Mouse (Mus musculus) liver, embryonic 14.5 days (tissue): ENCODE results near the gene Vps37d. TPM values are rescaled to one million over a fixed set of nuclear protein-coding genes. Genes with fewer than 3 reads are reported as not detected.
A peak's percentile ranks its signal among the peaks of the same experiment; 100 is the strongest.

Experiments used
- ATAC-seq: fragments of 200-750 bp; cut with Nextera tagmentation; 2 replicates; pipeline ENCODE4 v1.8.0; 2017; ENCODE audit warnings: moderate number of reproducible peaks, mild to moderate bottlenecking, moderate library complexity; ENCODE audit not compliant: insufficient read depth
- DNase-seq, 3 experiments: peaks; one replicate each; pipeline ENCODE4 v3.0.0-alpha.2; 2012 to 2013; ENCODE audit warnings: low read depth in 3 of 3, low spot score in 3 of 3
- H3K27ac ChIP-seq: fragments of 300-500 bp; sonication (generic); 2 replicates; pipeline ENCODE4 v1.5.1; 2014; ENCODE audit warnings: moderate library complexity, mild to moderate bottlenecking, control low read depth, inconsistent platforms
- H3K27me3 ChIP-seq: fragments of 300-500 bp; sonication (generic); 2 replicates; pipeline ENCODE4 v1.6.1; 2014; ENCODE audit warnings: mild to moderate bottlenecking, low read length, moderate library complexity; ENCODE audit not compliant: control insufficient read depth, insufficient read depth
- H3K36me3 ChIP-seq: fragments of 300-500 bp; sonication (generic); replicated peaks from 2 replicates; pipeline ENCODE4 v1.6.1; 2014; ENCODE audit warnings: low read depth; ENCODE audit not compliant: control insufficient read depth, insufficient read depth
- H3K4me1 ChIP-seq, 2 experiments: fragments of 200-500 bp in 1 of 2; fragments of 300-500 bp in 1 of 2; sonication (generic) in 1 of 2; replicated peaks; 2 replicates each; pipeline ENCODE4 v1.6.1; 2012 to 2014; ENCODE audit warnings: antibody characterized with exemption in 1 of 2, inconsistent platforms in 1 of 2, low read length in 1 of 2; ENCODE audit not compliant: control insufficient read depth in 2 of 2, insufficient read depth in 2 of 2
- H3K4me2 ChIP-seq: fragments of 300-500 bp; sonication (generic); 2 replicates; pipeline ENCODE4 v1.6.1; 2014; ENCODE audit warnings: low read depth, mild to moderate bottlenecking, control low read depth, moderate library complexity
- H3K4me3 ChIP-seq, 2 experiments: fragments of 200-500 bp in 1 of 2; fragments of 300-500 bp in 1 of 2; sonication (generic) in 1 of 2; 2 replicates each; pipeline ENCODE4 v1.5.1; 2012 to 2014; ENCODE audit warnings: low read depth in 2 of 2, low read length in 2 of 2, mild to moderate bottlenecking in 2 of 2, control low read depth in 1 of 2, inconsistent platforms in 1 of 2, moderate library complexity in 1 of 2; ENCODE audit not compliant: insufficient read depth in 1 of 2
- H3K9ac ChIP-seq: fragments of 300-500 bp; sonication (generic); replicated peaks from 2 replicates; pipeline ENCODE4 v1.6.1; 2014; ENCODE audit warnings: mild to moderate bottlenecking, control low read depth, moderate library complexity
- H3K9me3 ChIP-seq: fragments of 300-500 bp; sonication (generic); 2 replicates; pipeline ENCODE4 v1.6.1; 2016; ENCODE audit warnings: low read length, mixed read lengths; ENCODE audit not compliant: control insufficient read depth
- CTCF ChIP-seq: IDR thresholded peaks from 2 replicates; pipeline ENCODE4 v1.5.1; 2016; ENCODE audit warnings: antibody characterized with exemption, low read depth, control low read depth
- EP300 ChIP-seq: IDR thresholded peaks from 2 replicates; pipeline ENCODE4 v1.6.1; 2016; ENCODE audit warnings: antibody characterized with exemption, low read depth
- WGBS: fragments of 180-500 bp; shearing (Covaris S2); extraction: QIAGEN DNeasy Blood & Tissue Kit; methylation state at CpG from one replicate; pipeline ENCODE4 v1.1.7; 2014; ENCODE audit not compliant: insufficient replicate concordance; 5-methylcytosine and 5-hydroxymethylcytosine counted together
- polyA plus RNA-seq, 2 experiments: library from polyadenylated mRNA; depleted of rRNA in 1 of 2; stranded (reverse) in 1 of 2; unstranded in 1 of 2; fragments of >200 nt; fragmentation: Nextera tagmentation in 1 of 2; extraction: Ambion mirVana in 1 of 2; gene quantifications; 2 replicates each; pipeline versions ENCODE4 v1.2.1 to v1.2.3; 2012 to 2014

Vps37d gene
- polyA plus RNA-seq, 2 experiments: 0.06 to 0.30 TPM

DNA sequence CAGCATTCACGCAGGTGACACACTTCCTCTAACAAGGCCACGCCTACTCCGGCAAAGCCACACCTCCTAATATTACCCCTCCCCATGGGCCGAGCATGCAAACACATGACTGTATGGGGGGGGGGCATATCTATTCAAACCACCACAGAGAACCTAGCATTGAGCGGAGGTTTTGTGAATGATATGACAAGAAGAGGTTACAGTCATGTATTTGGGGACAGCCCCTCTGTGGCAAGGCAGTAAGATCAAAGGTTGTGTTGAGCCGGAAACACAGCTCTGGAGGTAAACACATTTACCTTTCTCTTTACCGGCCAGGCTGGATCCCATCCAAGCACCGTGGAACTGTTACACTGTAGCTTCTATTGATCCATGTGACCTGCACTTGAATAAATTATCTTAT, 37.2 kb upstream of the Vps37d start:
- ATAC-seq (peak; percentile 43; the same call in 1 of the 2 replicates), DNase-seq (peak in 1 of 3 experiments; percentile 41)
- TF ChIP-seq EP300 (no peak), CTCF (no peak)
- Histone ChIP-seq H3K27me3 (no peaks in the 10 kb centered on the region), H3K4me3 (no peak overlapping the region), H3K27ac (no peak overlapping the region), H3K36me3 (no peaks in the 10 kb centered on the region), H3K4me1 (peaks cover 0 to 4% of the 10 kb centered on the region in 2 experiments; a peak in 1 of 4 replicates), H3K9me3 (no peaks in the 10 kb centered on the region), H3K4me2 (no peak overlapping the region), H3K9ac (no peak overlapping the region)
- 54% methylated on average over 8 of the region's 8 CpGs for WGBS

DNA sequence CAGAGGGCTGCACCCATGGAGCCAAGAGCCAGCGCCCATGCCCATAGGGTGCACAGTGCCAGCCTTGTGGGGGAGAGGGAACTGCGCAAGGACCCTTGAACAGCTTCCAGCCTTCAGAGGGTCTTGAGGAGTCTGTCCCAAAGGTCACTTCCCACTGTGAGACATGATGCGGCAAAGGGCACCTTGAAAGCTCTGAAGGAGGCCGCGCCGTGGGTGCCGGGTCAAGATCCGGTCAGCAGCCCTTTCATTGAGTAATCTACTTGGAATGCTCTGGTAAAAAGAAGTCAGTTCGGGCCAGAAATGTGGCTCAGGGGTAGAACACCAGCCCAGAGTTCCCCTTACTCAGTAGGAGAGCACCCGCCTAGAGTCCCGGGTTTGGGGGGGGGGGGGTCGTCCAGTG, 35.7 kb upstream of the Vps37d start:
- Histone ChIP-seq H3K9me3 (no peaks in the 10 kb centered on the region), H3K27ac (no peak overlapping the region), H3K27me3 (peaks cover under 1% of the 10 kb centered on the region), H3K9ac (no peak overlapping the region), H3K4me3 (no peak overlapping the region), H3K4me1 (peaks cover 0 to 2% of the 10 kb centered on the region in 2 experiments; a peak in 1 of 4 replicates), H3K36me3 (no peaks in the 10 kb centered on the region), H3K4me2 (no peak overlapping the region)
- WGBS: 68% methylated on average over 12 of the region's 12 CpGs
- TF ChIP-seq CTCF (no peak), EP300 (no peak)
- no peak for DNase-seq
- ATAC-seq: no peak

DNA sequence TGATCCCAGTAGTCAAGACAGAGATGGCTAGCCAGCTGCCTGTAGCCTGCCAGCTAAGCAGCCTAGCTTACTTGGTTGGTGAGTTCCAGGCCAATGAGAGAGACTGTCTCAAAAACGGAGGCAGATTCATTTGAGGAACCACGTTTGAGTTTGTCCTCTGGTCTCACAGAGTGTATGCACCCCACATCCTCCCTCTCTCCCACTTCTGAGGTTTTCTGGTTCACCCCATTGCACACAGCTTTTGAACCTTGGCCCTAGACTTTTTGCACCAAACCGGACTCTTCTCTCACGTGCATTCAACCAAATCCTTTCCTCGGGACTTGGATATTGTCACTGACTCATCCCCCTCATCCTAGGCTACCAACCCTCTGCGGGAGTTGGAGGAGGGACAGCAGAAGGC, 31.9 kb upstream of the Vps37d start:
- H3K36me3 ChIP-seq: no peaks in the 10 kb centered on the region
- H3K4me2 ChIP-seq: no peak overlapping the region
- H3K27ac ChIP-seq: no peak overlapping the region
- DNase-seq (no peak), ATAC-seq (no peak)
- H3K9ac ChIP-seq: no peak overlapping the region
- TF ChIP-seq EP300 (no peak), CTCF (no peak)
- peaks cover 28% of the 10 kb centered on the region for H3K27me3 ChIP-seq
- WGBS: 40% methylated on average over 6 of the region's 6 CpGs
- no peaks in the 10 kb centered on the region for H3K9me3 ChIP-seq
- no peaks in the 10 kb centered on the region; a peak in 1 of 4 replicates for H3K4me1 ChIP-seq
- no peak overlapping the region for H3K4me3 ChIP-seq

DNA sequence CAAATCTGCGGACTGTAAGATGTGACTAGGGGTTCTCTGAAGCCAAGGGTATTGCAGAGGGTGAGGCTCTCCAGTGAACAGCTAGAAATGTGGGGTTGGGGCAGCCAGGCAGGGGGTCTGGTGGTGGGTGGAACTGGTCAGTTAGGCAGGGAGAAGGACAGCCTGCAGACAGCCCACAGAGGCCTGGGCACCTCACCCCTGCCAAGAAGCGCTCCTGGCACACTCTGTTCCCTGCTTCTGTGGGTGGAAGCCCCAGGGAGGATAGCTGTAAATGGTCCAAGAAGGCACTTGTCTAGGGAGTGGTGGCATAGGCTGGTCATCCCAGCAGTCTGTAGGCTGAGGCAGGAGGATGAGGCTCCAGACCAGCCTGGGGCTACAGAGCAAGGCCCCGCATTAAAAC, 31.4 kb upstream of the Vps37d start:
- Histone ChIP-seq H3K9ac (no peak overlapping the region), H3K27me3 (peaks cover 28% of the 10 kb centered on the region), H3K36me3 (no peaks in the 10 kb centered on the region), H3K27ac (no peak overlapping the region), H3K9me3 (no peaks in the 10 kb centered on the region), H3K4me1 (no peaks in the 10 kb centered on the region), H3K4me3 (no peak overlapping the region), H3K4me2 (no peak overlapping the region)
- 64% methylated on average over 3 of the region's 3 CpGs for WGBS
- DNase-seq (no peak), ATAC-seq (no peak)
- TF ChIP-seq EP300 (no peak), CTCF (no peak)

DNA sequence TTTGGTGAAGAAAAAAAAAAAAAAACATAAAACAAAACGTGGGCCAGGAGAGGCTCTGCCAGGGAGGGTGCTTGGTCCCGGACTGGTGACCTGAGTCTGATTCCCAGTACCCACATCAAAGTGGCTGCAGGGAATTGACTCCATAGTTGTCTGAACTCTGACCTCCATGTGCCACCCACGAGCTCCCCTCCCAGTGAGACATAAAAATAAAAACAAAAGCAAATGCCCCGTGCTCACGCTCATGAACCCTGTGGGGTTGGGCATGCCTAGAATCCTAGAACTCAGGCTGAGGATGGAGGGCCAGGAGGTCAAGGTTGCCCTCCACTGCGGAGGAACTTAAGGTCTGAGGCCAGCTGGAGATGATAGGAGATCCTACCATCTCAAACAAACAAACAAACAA, 31.0 kb upstream of the Vps37d start:
- Histone ChIP-seq H3K27me3 (peaks cover 28% of the 10 kb centered on the region), H3K36me3 (no peaks in the 10 kb centered on the region), H3K4me3 (no peak overlapping the region), H3K4me1 (no peaks in the 10 kb centered on the region), H3K9ac (no peak overlapping the region), H3K9me3 (no peaks in the 10 kb centered on the region), H3K4me2 (peak overlapping the region; percentile 39; the same call in 1 of the 2 replicates), H3K27ac (no peak overlapping the region)
- ATAC-seq (no peak), DNase-seq (no peak)
- no peak for TF ChIP-seq EP300
- TF ChIP-seq CTCF: no peak
- WGBS: 44% methylated on average over 6 of the region's 6 CpGs
